Mouse (Mus musculus): ENCODE measurements around the gene Arfgef3.
A peak's percentile ranks its signal among the peaks of the same experiment; 100 is the strongest.
"Not testable (repeated sequence)": the region's sequence is repeated elsewhere in the genome, so short reads cannot be mapped to it uniquely, and the experiment has no call there.

Gene Arfgef3

DNA sequence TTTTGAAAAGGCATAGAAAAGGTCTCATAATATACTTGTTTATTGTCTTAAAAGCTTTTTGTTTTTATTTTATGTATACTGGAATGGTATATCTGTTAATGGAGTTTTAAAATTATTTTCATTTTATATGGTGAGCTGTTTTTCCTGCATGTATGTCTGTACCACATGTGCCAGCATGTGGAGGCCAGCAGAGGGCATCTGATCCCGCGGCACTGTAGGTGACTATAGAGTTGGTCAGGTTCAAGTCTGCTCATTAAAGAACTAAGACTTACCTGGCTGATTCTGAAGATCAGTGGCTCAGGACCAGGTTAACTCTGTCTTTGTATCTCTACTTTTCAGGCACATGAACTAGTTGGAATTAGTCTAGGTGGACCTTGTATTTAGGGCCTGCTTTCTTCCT, 171.2 kb downstream of the Arfgef3 start:
- DNase-seq (ENCODE audit: low read depth): no peak

DNA sequence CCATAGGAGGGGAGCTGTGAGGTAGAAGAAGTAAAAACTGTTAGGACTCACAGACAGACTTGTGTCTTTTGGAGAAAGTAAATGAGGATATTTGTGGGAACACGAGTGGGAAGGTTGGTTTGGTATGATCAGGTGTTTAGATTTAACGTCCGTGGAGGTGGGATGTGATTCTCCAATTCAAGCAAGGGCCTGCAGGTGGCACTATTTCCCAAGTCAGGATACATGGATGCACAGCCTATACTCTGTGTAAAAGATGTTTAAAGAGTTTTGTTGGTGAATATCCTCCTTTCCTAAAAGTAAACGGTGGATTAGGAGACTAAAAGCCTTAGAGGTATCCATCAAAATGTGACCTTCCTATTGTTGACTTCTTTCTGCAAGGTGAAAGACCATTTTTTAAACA, 180.8 kb downstream of the Arfgef3 start:
- DNase-seq (ENCODE audit: low read depth): no peak

DNA sequence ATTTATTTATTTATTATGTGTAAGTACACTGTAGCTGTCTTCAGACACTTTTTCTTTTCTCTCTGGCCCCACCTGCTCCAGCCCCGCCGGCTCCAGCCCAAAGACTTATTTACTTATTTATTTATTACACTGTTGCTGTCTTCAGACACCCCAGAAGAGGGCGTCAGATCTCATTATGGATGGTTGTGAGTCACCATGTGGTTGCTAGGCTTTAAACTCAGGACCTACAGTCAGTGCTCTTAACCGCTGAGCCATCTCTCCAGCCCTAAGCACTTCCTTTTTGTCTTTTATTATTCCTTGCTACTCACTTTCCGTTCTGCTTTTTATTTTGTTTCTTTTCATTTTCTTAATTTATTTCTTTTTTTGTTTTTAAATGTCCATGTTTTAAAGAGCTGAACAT, 182.3 kb downstream of the Arfgef3 start:
- no peak for DNase-seq (ENCODE audit: low read depth)

DNA sequence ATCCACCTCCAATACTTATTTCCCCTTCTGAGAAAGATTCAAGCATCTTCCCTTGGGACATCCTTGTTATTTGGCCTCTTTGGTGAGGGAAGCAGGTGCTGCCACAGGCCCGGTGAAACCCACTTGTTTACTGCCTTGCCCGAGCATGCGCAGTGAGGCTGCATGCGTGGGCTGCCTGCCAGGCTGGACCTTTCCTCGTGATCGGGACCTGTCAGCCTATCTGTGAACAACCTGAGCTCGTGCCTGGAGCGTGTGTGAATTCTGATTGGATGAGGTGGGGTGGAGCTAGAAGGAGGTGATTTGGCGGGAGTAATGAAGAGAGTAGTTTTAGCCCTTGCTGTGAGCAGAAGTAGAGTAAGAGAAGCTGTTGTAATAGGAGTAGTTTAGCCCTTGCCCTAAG, 184.7 kb downstream of the Arfgef3 start:
- not testable (repeated sequence) for DNase-seq (ENCODE audit: low read depth)

DNA sequence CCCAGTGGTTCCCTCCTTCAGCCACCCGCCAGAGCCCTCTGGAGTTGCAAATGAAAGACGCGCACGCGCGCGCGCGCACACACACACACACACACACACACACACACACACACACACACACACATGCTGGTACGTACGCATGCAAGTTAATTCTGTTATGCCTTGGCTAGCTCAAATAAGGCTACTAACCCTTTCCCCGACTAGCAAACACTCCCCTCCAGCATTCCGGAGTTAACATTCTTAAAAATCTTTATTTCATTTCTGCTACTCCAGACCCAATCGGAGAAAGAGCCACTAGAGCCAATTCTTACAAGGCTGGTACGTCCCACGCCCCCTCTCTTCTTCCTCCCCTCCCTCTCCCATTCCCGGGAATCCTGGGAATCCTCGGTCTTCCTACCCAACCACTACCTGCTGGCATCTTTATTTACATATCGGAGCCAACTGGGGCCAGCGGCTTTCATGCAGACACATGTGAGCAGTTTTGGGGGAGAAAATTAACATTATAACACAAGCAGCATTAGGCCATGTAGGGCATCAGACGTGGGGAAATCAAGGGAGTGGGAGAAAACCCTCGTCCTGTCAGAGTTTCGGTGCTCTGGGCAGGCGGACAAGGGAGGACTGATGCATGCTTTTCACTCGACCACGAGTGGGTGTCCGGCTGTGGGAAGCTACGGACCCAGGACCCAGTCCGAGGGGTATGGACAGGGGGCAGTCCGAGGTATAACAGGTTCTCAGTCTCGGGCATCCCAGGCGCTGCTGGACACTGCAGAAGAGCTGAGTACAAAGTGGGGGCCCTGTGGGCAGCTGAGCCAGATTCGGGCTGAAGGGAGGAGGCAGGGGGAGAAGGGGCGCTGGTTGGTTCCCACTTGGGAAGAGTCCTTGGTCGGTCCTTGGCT, 194.2 kb downstream of the Arfgef3 start:
- DNase-seq (ENCODE audit: low read depth): no peak

DNA sequence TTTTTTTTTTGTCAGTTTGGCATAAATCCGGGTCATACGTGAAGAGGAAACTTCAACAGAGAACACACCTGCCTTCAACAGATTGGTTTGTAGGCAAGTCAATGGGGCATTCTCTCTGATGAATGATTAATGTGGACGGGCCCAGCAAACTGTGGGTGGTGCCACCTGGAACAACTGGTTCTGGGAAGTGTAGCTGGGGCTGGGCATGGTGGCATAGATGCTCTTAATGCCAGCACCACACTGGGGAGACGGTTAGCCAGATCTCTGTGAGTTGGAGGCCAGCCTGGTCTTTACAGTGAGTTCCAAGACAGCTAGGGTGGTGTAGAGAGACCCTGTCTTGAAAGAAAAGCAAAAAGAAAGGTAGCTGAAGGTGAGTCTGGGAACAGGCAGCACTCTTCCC, 196.4 kb downstream of the Arfgef3 start:
- no peak for DNase-seq (ENCODE audit: low read depth)

DNA sequence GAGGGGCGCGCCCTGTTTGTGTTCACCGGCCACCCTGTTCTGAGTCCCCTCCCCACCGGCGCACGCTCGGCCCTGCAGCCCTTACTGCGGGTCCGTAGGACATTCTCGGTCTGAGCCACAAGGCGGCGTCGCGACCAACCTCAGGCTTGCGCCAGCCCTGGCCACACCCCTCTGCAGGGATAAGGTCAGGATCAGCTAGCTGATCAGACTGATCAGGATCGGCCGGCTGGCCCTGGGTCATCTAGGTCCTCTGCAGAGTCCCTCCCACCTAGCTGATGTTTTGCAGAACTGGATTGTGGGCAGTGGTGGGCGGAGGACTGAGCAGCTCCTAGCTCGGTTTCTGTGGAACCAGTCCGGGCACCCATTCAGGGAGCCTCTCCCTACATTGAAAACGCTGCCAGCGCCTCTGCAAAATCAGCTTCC, 197.9 kb downstream of the Arfgef3 start, which contains the start of gene Hebp2:
Gene Hebp2 (minus strand): TSS at position 264 of the 423 bp plus-strand sequence.
- peak; percentile 56 for DNase-seq (ENCODE audit: low read depth)

DNA sequence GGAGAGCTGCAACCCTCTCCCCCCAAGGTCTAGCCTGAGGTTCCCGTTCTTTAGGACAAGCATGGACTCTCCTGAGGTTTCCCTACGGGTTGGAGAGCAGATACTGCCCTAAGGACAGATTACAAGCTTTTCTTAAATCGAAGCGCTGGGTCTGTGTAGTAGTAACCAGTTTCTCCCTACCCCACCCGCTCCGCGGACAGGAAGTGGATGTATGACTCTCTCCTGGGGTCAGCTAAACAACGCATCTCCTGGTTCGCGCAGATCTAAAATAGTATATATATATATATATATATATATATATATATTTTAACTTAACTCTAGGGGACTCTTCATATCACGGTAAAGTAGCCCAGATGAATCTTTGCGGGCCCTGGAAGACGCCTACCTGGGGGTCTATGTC, 198.4 kb downstream of the Arfgef3 start:
- no peak for DNase-seq (ENCODE audit: low read depth)

DNA sequence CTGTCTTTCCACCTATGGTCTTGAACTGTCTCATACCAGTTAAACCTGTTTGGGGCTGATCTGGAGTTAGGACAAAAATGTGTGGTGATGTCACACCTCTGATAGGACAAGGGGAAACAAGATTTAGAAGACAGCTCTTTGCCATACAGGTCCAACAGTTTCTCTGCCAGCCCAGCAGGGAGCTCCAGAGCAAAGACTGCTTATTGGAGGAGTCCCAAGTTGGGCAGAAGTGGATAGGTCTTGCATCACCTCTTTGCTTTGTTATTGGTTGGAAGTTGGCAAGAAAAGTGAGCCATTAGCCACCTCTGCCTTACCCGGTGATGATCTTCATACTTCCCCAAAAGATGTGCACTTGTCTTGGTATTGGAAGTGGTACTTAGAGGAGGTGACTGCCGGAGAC, 206.9 kb downstream of the Arfgef3 start:
- DNase-seq (ENCODE audit: low read depth): no peak

DNA sequence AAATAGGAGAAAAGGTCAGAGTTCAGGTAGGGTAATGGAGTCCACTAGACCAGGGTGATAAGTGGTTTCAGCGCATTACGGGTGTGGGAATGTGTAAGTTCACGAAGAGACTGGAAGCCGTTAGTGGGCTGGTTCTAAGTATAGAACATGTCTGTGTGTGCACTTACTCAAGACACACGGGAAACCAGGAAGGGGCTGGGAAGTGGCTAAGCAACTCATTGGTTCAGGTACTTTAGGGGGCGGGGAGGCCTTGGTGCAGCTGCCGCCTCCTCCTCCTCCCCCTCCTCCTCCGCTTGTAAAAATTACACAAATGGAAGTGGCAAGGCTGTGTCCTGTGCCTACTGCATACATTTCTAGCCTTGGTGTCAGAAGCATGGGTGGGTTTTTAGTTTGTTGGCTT, 211.5 kb downstream of the Arfgef3 start:
- no peak for DNase-seq (ENCODE audit: low read depth)

Data from fibroblast of lung, adult 2 months (primary cell).